Mouse (Mus musculus) limb, embryonic 15.5 days (tissue): ENCODE results near the gene Sparcl1. TPM values are rescaled to one million over a fixed set of nuclear protein-coding genes. Genes with fewer than 3 reads are reported as not detected.

Experiments used
- ATAC-seq: fragments of 200-750 bp; cut with Nextera tagmentation; 2 replicates; pipeline ENCODE4 v1.8.0; 2017; ENCODE audit warnings: low read depth, moderate TSS enrichment; ENCODE audit not compliant: insufficient number of reproducible peaks, low FRiP score, low TSS enrichment
- H3K27ac ChIP-seq: fragments of 300-500 bp; sonication (generic); 2 replicates; pipeline ENCODE4 v1.5.1; 2015; ENCODE audit warnings: moderate library complexity, mild to moderate bottlenecking, inconsistent platforms
- H3K27me3 ChIP-seq: fragments of 300-500 bp; sonication (generic); 2 replicates; pipeline ENCODE4 v1.6.1; 2015; ENCODE audit warnings: inconsistent platforms
- H3K36me3 ChIP-seq: fragments of 300-500 bp; sonication (generic); 2 replicates; pipeline ENCODE4 v1.6.1; 2015; ENCODE audit warnings: inconsistent platforms
- H3K4me1 ChIP-seq: fragments of 300-500 bp; sonication (generic); 2 replicates; pipeline ENCODE4 v1.6.1; 2015; ENCODE audit warnings: inconsistent platforms
- H3K4me2 ChIP-seq: fragments of 300-500 bp; sonication (generic); 2 replicates; pipeline ENCODE4 v1.6.1; 2015; ENCODE audit warnings: mild to moderate bottlenecking, inconsistent platforms
- H3K4me3 ChIP-seq: fragments of 300-500 bp; sonication (generic); 2 replicates; pipeline ENCODE4 v1.5.1; 2015; ENCODE audit warnings: mild to moderate bottlenecking, inconsistent platforms
- H3K9ac ChIP-seq: fragments of 300-500 bp; sonication (generic); 2 replicates; pipeline ENCODE4 v1.6.1; 2015; ENCODE audit warnings: inconsistent platforms
- H3K9me3 ChIP-seq: fragments of 300-500 bp; sonication (generic); 2 replicates; pipeline ENCODE4 v1.6.1; 2016; ENCODE audit warnings: inconsistent platforms
- WGBS: fragments of 180-500 bp; shearing (Covaris S2); methylation state at CpG from one replicate; pipeline ENCODE4 v1.1.7; 2015; 5-methylcytosine and 5-hydroxymethylcytosine counted together
- polyA plus RNA-seq: library from polyadenylated mRNA; unstranded; fragments of >200 nt; fragmentation: Nextera tagmentation; extraction: Ambion mirVana; gene quantifications from 2 replicates; pipeline ENCODE4 v1.2.1, GENCODE M21; 2015

The Sparcl1 gene
- polyA plus RNA-seq, 1 experiment from 2014 or later = 96.7 TPM

DNA sequence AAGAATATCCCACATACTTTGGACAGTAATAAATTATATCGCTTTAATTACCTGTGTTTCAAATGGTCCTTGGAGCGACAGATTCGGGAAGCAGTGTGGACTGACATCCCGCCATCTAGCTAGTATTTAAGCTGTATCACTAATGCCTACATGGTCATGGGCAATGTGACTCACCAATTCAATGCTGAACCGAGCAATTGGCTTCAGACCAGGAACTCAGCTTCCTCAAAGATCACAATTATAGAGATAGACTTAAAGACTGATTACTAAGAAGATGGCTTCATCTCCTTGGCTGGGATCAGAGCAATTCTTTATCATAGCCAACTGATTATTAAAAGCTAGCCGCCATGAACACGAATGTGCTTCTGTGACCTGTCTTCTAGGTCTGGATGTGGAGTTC lies 36.0 kb downstream of the Sparcl1 start, which contains the start of gene Gm17660:
Gm17660 (minus strand) TSS at position 101 of the 400 bp plus-strand sequence.
- 91% methylated on average over 7 of the region's 7 CpGs for WGBS
- no peak within 1 kb of the TSS for H3K9ac ChIP-seq
- no peaks in the 10 kb centered on the region for H3K9me3 ChIP-seq
- H3K4me1 ChIP-seq = 0 out of 2 replicates have a peak, but pooled peaks cover 2% of the 10 kb centered on the region
- H3K4me2 ChIP-seq = no peak within 1 kb of the TSS
- no peak within 1 kb of the TSS for H3K27ac ChIP-seq
- no peaks in the 10 kb centered on the region for H3K36me3 ChIP-seq
- no peak for ATAC-seq
- H3K27me3 ChIP-seq = no peaks in the 10 kb centered on the region
- no peak within 1 kb of the TSS for H3K4me3 ChIP-seq

GRCm38 (mm10) chr5:104076361-104076760 lies 37.2 kb downstream of the Sparcl1 start:
- Histone ChIP-seq H3K4me1 (0 out of 2 replicates have a peak, but pooled peaks cover 5% of the 10 kb centered on the region), H3K36me3 (no peaks in the 10 kb centered on the region), H3K9ac (no peak overlapping the region), H3K4me2 (no peak overlapping the region), H3K27me3 (no peaks in the 10 kb centered on the region), H3K4me3 (no peak overlapping the region), H3K9me3 (no peaks in the 10 kb centered on the region), H3K27ac (no peak overlapping the region)
- WGBS = 19% methylated on average over 10 of the region's 10 CpGs
- ATAC-seq = no peak

DNA sequence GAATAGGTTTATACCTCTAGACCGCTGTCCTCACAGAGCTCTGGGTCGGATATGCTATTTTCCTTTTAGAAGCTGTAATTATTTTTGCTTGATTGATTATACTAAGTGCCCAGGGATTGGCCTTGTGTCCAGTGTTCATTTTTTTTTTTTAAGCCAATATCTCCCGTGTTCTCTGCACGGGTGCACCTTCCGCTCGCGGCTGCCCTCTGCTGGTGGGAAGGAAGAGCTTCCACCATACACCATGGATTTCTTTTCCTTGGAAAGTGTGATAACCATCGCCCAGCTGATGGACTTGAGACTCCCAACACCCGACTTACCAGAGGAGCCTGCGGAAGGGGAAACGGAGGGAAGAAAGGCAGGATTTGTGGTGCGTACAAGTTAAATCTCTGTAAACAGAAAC lies 39.1 kb downstream of the Sparcl1 start:
- H3K4me1 ChIP-seq = 0 out of 2 replicates have a peak, but pooled peaks cover 5% of the 10 kb centered on the region
- no peaks in the 10 kb centered on the region for H3K9me3 ChIP-seq
- ATAC-seq = no peak
- 26% methylated on average over 12 of the region's 12 CpGs for WGBS
- no peak overlapping the region for H3K9ac ChIP-seq
- H3K4me2 ChIP-seq = 0 out of 2 replicates have a peak overlapping the region, but pooled peaks have one; percentile 10
- H3K36me3 ChIP-seq = no peaks in the 10 kb centered on the region
- no peak overlapping the region for H3K27ac ChIP-seq
- H3K27me3 ChIP-seq = no peaks in the 10 kb centered on the region
- no peak overlapping the region for H3K4me3 ChIP-seq

DNA sequence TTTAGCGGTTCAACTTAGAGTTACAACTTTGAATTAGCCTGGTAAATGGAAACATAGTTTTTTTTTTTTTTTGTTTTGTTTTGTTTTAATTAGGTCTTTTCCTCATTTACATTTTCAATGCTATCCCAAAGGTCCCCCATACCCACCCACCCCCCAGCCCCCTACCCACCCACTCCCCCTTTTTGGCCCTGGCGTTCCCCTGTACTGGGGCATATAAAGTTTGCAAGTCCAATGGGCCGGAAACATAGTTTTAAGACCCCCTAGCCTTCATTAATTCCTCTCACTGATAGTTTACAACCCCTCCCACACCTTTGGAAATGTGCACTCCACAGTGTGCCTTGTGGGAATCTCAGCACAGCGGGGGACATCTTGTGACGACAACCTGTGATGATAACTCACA lies 39.9 kb downstream of the Sparcl1 start:
- ATAC-seq = peak; percentile 95
- Histone ChIP-seq H3K4me2 (no peak overlapping the region), H3K36me3 (no peaks in the 10 kb centered on the region), H3K4me1 (0 out of 2 replicates have a peak, but pooled peaks cover 5% of the 10 kb centered on the region), H3K9me3 (no peaks in the 10 kb centered on the region), H3K9ac (no peak overlapping the region), H3K27ac (no peak overlapping the region), H3K4me3 (no peak overlapping the region), H3K27me3 (no peaks in the 10 kb centered on the region)
- 67% methylated on average over 5 of the region's 5 CpGs for WGBS

DNA sequence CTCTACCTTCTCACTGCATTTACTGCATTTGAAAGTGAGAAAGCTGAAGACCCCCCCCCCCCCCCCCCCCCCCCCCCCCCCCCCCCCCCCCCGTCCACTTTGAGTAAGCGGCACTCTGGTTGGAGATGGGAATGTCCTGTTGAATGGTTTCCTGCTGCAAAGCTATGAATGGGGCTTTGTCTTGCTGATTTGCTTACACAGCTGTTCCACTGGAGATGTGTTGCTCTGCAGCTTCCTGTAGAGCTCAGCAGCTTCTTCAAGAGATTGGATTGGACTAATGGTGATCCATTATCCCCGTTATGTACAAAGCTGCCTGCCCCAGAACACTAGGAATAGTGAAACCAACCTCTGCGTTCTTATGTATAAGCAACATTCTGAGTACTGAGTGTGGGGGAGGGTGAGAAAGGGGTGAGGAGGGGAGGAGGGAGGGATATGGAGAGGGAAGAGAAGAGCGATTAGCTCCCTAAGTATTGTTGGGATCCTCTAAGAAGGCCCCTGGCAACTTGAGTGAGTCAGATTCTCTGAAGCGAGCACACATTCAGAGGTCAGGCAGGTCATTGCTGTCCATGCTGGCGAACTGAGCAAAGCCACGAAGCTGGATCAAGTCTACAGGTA lies 41.2 kb downstream of the Sparcl1 start:
- H3K4me1 ChIP-seq = 0 out of 2 replicates have a peak, but pooled peaks cover 5% of the 10 kb centered on the region
- no peaks in the 10 kb centered on the region for H3K9me3 ChIP-seq
- no peak overlapping the region for H3K9ac ChIP-seq
- H3K27ac ChIP-seq = no peak overlapping the region
- no peaks in the 10 kb centered on the region for H3K36me3 ChIP-seq
- H3K4me2 ChIP-seq = no peak overlapping the region
- H3K27me3 ChIP-seq = no peaks in the 10 kb centered on the region
- 50% methylated on average over 6 of the region's 8 CpGs for WGBS
- no peak overlapping the region for H3K4me3 ChIP-seq
- ATAC-seq = peak; percentile 96

DNA sequence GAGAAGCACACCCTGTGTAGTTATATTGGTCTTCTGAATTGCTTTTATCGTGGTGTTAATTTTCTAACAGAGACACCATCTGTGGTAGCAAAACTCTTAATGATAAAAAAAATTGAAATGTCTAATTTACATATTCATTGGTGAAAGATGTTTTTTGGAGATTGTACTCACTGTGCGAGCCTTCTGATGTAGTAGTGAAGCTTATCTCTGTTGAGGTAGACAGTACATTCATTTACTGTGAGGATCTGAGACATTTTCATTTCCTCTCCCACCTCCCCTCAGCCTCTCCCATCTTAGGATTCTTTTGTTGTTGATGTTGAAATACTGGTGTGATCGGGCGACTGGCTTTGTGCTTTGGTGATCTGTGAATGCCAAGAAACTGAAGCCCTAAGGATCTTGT lies 42.5 kb downstream of the Sparcl1 start:
- H3K4me1 ChIP-seq = 0 out of 2 replicates have a peak, but pooled peaks cover 5% of the 10 kb centered on the region
- no peak overlapping the region for H3K4me3 ChIP-seq
- no peaks in the 10 kb centered on the region for H3K36me3 ChIP-seq
- 80% methylated on average over 4 of the region's 4 CpGs for WGBS
- no peak overlapping the region for H3K27ac ChIP-seq
- no peak for ATAC-seq
- no peak overlapping the region for H3K4me2 ChIP-seq
- no peaks in the 10 kb centered on the region for H3K9me3 ChIP-seq
- H3K9ac ChIP-seq = no peak overlapping the region
- H3K27me3 ChIP-seq = no peaks in the 10 kb centered on the region

GRCm38 (mm10) chr5:104068751-104069150 lies 44.8 kb downstream of the Sparcl1 start:
- Histone ChIP-seq H3K27ac (no peak overlapping the region), H3K9ac (no peak overlapping the region), H3K27me3 (no peaks in the 10 kb centered on the region), H3K4me3 (no peak overlapping the region), H3K9me3 (no peaks in the 10 kb centered on the region), H3K4me2 (no peak overlapping the region), H3K4me1 (0 out of 2 replicates have a peak, but pooled peaks cover 5% of the 10 kb centered on the region), H3K36me3 (peaks cover 5% of the 10 kb centered on the region)
- no peak for ATAC-seq
- WGBS = 82% methylated on average over 7 of the region's 7 CpGs

- 89% methylated on average over 11 of the region's 11 CpGs for WGBS
- no peak for ATAC-seq
- Histone ChIP-seq H3K27me3 (no peaks in the 10 kb centered on the region), H3K4me2 (no peak overlapping the region), H3K4me3 (no peak overlapping the region), H3K4me1 (no peaks in the 10 kb centered on the region), H3K36me3 (peaks cover 56% of the 10 kb centered on the region), H3K9ac (no peak overlapping the region), H3K9me3 (no peaks in the 10 kb centered on the region), H3K27ac (no peak overlapping the region)
Observed at GRCm38 (mm10) chr5:104062773-104063551, 50.6 kb downstream of the Sparcl1 start.

- Histone ChIP-seq H3K9ac (no peak overlapping the region), H3K9me3 (no peaks in the 10 kb centered on the region), H3K4me2 (no peak overlapping the region), H3K27me3 (no peaks in the 10 kb centered on the region), H3K36me3 (peaks cover 56% of the 10 kb centered on the region), H3K4me1 (no peaks in the 10 kb centered on the region), H3K27ac (no peak overlapping the region), H3K4me3 (no peak overlapping the region)
- 88% methylated on average over 13 of the region's 13 CpGs for WGBS
- ATAC-seq = no peak
Observed at GRCm38 (mm10) chr5:104061936-104062772, 51.4 kb downstream of the Sparcl1 start.

DNA sequence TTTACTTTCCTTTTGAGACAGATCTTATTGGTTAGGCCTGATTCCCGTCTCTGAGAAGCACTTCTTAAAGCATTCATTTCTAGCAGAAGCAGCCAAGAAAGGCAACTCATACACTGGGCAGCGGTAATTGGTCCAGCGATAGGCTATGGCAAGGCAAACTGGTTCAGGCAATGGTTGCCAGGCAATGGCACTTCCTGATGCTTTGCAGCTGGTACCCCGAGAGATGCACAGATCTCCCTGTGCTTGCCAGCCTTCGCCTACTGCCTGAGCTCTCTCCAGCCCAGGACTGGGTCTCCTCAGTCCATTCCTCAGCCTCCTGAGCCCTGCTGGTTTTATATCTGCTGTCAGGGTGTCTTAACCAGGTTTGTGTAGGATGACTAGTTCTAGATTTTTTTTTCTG lies 53.1 kb downstream of the Sparcl1 start:
- 88% methylated on average over 5 of the region's 5 CpGs for WGBS
- H3K36me3 ChIP-seq = peaks cover 56% of the 10 kb centered on the region
- no peak overlapping the region for H3K9ac ChIP-seq
- H3K4me2 ChIP-seq = no peak overlapping the region
- H3K4me3 ChIP-seq = no peak overlapping the region
- ATAC-seq = no peak
- no peaks in the 10 kb centered on the region for H3K4me1 ChIP-seq
- H3K9me3 ChIP-seq = no peaks in the 10 kb centered on the region
- H3K27me3 ChIP-seq = no peaks in the 10 kb centered on the region
- no peak overlapping the region for H3K27ac ChIP-seq

GRCm38 (mm10) chr5:104059628-104060027 lies 53.9 kb downstream of the Sparcl1 start:
- Histone ChIP-seq H3K27ac (no peak overlapping the region), H3K9me3 (no peaks in the 10 kb centered on the region), H3K4me3 (no peak overlapping the region), H3K4me2 (no peak overlapping the region), H3K4me1 (no peaks in the 10 kb centered on the region), H3K36me3 (peaks cover 57% of the 10 kb centered on the region), H3K27me3 (no peaks in the 10 kb centered on the region), H3K9ac (no peak overlapping the region)
- ATAC-seq = no peak
- 77% methylated on average over 9 of the region's 9 CpGs for whole genome bisulfite sequencing
